Mouse (Mus musculus) layer of hippocampus, adult 2 months (tissue): ENCODE data around the gene Cadm3. TPM values are rescaled to one million over a fixed set of nuclear protein-coding genes. Genes with fewer than 3 reads are reported as not detected.

Source experiments
- DNase-seq, 2 experiments: peaks; one replicate each; pipeline ENCODE4 v3.0.0; 2022; ENCODE audit warnings: low spot score in 2 of 2
- H3K27ac ChIP-seq: fragments of 200-600 bp; 2 replicates; pipeline ENCODE4 v1.8.1; 2022
- H3K4me3 ChIP-seq: fragments of 200-600 bp; 2 replicates; pipeline ENCODE4 v1.8.1; 2022; ENCODE audit warnings: mild to moderate bottlenecking
- CTCF ChIP-seq: fragments of 200-600 bp; conservative IDR thresholded peaks from 2 replicates; pipeline ENCODE4 v1.8.1; 2022; ENCODE audit warnings: antibody characterized with exemption, mild to moderate bottlenecking, moderate library complexity
- total RNA-seq, 2 experiments: library from RNA; stranded (reverse); gene quantifications; 2 replicates each; pipeline ENCODE4 v1.2.3; 2021

Cadm3 gene
- total RNA-seq, 2 experiments from 2014 or later = 394 to 402 TPM

DNA sequence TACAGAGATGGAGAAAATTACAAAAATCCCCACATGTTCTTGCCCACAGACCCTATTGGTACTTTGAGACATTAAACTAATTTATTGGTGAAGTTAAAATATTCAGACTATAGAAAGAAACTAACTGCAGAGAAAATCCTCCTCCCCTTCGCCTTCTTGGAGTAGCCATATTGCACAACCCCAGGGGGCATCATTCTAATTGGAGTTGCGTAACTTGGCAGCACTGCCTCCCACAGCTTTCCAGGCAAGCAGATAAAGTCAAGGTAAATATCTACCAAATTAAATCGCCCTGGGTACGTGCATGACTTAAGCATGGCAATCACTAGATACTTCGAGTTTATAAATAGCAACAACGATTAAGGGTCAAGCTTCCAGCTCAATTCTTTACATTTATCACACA, 4.1 kb upstream of the Cadm3 start:
- DNase-seq = no peak
- H3K27ac ChIP-seq = no peak overlapping the region
- no peak for TF ChIP-seq CTCF
- no peak overlapping the region for H3K4me3 ChIP-seq

DNA sequence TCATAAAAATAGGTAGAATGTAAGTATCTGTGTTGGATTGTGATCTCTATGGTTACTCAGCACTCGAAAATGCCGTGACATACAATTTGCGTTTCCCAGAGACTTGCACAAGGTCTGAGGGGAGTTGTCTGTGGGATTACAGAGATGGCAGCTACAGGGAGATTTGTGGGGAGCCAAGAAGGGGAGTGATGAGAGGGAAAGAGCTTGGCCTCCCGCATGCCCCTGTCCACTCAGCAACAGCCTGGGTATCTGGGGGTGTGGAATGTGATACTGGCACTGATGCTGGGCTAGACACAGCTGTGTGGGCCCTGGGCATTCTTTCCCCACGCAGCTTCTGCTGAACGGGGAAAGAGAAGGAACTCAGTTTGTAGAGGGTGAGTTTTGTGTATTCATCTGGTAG, 3.0 kb upstream of the Cadm3 start:
- TF ChIP-seq CTCF = no peak
- no peak for DNase-seq
- Histone ChIP-seq H3K27ac (no peak overlapping the region), H3K4me3 (no peak overlapping the region)

DNA sequence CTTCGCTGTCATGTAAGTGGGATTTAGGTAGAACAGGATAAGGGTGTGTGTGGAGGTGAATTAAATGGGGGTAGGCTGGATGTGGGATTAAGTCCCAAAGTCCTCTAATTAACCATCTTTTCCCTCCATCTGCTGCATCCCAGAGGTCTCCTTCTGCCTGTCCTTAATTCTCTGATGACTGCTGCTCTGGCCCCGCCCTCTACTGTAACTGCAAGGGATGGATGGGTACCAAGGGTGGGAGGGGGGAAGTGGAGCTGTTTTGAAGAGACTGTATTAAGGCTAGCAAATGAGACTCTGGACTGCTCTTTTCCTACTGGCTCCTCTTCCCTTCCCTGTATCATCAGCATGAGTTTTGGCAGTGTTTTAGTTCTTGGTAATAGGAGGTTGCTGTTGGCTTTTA, 2.1 kb upstream of the Cadm3 start:
- H3K27ac ChIP-seq = no peak overlapping the region
- DNase-seq = no peak
- H3K4me3 ChIP-seq = no peak overlapping the region
- TF ChIP-seq CTCF = no peak

DNA sequence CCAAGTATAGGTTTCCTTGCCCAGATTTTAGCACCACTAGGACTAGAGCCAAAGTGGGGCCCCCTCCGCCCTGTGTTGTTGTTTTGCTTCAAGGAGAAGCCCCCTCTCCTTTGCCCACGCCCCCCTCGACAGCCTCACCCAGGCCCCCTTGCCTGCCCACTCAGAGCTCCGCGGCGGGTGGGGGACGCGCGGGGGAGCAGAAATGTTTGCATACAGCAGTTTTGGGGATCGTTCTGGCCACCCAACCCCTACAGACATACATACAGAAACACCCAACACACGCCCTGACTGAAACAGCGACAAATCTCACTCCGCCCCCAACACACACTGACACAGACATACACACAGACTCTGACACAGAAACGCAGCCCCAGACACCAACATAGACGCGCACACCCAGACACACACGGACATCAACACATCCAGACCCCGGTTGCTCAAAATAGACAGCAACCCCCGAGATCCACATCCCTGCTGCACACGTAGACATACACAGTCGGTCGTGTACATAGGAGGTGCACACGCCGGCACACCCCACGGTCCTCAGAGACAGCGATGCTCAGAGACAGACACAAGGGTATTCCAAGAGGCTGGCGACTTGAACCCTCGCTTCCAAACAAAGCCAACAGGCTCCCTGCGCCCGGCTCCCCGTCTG, 667 bp downstream of the Cadm3 start:
- no peak for TF ChIP-seq CTCF
- peak in 1 of 2 experiments; percentile 30 for DNase-seq
- H3K27ac ChIP-seq = peak overlapping the region; percentile 96
- peak overlapping the region; percentile 86 for H3K4me3 ChIP-seq

DNA sequence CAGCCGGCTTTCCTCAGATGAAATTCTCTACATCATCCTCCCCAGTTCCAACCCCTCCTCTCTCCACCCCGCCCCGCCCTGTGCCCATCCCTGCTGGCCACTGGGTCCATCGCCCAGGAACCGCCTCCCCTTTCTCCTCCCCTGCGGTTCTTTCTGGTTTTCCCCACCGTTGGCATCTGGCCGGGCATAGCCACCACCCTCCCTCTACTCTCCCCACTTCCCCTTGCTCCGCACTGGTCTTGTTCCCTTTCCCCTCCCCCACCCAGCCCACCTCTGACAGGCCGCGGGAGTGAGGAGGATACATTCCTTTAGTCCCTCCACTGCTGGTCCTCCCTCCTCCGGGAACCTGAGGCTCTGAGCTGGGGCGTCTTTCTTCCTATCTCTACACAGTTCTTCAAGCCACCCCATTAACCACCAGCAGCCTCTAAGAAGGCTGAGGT, 1.5 kb downstream of the Cadm3 start:
- no peak for TF ChIP-seq CTCF
- peak overlapping the region; percentile 96 for H3K27ac ChIP-seq
- DNase-seq = no peak
- H3K4me3 ChIP-seq = peak overlapping the region; percentile 86

DNA sequence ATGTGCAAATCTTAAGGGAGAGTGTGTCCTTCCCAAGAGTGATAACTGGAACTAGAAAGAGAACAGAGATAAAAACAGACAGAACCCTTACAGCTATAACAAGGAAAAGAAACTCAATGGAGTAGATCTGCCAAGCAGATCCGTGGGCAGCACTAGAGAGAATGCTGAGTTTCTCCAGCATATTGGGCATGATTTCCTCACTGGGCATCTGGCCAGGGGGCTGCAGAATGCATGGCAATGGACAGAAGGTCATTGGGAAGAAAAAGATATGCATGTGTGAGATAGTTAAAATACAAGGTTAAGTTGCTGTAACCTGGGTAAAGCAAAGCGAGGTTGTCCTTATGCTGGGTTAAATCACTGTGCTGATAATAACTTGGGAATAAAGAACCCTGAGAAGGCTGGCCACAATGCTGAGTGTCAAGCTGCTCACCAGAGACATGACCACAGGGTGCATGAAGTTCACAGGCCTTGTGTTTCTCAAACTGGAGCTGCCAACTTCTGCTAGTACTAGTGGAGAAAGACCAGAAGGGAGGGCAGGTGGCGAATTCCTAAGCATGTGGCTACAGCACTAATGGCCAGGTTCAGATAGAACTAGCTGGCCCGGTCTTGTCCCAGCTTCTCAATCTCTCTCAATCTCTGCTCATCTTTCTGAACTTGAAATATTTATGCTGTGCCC, 3.2 kb downstream of the Cadm3 start:
- Histone ChIP-seq H3K4me3 (no peak overlapping the region), H3K27ac (no peak overlapping the region; the same call in 1 of the 2 replicates)
- no peak for TF ChIP-seq CTCF
- no peak for DNase-seq

DNA sequence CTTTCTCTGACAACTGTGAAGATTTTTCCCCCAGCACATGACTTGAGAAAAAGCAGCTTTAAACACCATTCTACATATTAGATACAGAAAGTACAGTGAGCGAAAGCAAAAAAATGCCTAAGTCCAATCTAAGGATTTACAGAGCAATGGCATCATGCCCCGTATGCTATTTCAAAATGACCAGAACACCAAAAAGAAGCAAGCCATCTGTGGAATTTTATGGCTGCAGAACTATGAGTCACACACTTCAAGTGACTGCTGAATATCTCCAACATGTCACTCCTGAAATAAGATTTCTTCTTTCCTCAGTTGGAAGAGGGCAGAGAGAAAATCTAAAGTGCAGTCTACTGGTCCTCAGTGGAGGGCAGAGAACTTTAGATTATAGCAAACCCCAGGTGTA, 4.1 kb downstream of the Cadm3 start:
- DNase-seq = no peak
- no peak for TF ChIP-seq CTCF
- no peak overlapping the region for H3K4me3 ChIP-seq
- H3K27ac ChIP-seq = peak overlapping the region; percentile 47; the same call in 1 of the 2 replicates

DNA sequence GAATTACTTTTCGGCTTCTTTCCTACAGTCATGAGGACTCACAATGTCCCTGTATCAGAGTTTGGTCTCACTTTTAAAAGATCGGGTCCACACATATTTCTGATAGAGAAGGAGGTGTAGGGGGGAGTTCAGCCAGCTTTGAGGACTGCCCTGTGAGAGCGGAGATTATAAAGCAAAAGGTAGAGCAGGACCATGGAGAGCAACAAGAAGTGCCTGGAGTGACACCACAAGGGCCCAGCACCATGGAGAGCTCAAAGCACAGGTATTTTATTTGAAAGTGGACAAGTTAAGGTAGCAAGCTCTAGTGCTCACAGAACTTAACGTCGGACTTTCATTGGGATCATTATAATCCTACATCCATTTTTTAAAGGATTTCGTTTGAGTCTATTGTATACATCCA, 5.8 kb downstream of the Cadm3 start:
- DNase-seq = no peak
- Histone ChIP-seq H3K4me3 (no peak overlapping the region), H3K27ac (no peak overlapping the region)
- TF ChIP-seq CTCF = no peak

DNA sequence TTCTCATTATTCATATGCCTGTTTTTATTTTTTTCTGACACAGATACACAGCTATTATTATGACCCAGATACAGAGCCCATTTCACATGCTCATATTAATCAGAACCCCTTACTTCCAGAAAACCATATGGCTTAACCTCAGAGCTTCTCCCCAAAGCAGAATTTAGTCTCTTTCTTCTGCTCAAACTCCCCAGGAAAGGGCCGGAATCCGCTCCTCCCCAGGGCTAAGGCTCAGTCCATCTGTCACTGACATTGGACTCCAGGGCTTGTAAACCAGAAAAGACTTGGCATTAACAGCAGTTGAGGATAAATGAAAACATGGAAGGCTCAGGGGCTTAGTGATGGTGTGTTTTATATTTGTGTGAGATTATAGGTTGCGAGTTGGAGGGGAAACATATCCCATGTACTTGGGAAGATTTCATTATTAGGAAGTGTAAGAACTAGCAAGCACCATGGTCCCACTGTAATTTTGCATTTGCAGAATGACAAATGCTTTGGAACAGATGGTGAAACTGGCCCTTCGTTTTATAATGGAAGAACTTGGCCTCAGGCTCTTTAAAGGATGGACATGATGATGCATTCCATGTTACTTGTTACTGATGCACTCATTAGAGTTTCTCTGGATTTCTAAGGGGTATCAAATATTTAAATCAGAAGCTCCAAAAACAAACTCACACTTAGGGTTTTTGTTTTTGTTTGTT, 7.8 kb downstream of the Cadm3 start:
- H3K27ac ChIP-seq = peak overlapping the region; percentile 43; the same call in 1 of the 2 replicates
- H3K4me3 ChIP-seq = no peak overlapping the region
- no peak for TF ChIP-seq CTCF
- no peak for DNase-seq

DNA sequence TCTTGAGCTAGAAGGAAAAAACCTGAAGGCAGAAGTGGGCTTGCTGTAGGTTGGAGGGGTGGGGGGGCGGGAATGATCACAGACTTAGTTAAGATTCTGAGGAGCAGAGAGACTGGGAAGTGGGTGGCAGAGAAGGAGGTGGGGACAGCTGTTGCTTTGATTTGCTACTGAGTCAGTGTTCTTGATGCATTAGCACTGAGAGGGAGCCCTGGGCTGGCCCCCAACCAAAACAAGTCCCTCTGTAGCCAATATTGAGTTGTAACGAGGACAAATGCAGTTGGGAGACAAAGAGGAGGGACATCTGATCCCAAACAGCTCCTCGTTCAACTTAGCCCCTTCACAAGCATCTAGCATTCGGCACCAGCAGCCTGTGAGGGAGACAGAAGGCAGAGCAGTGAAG, 9.7 kb downstream of the Cadm3 start:
- TF ChIP-seq CTCF = no peak
- DNase-seq = peak in 1 of 2 experiments; percentile 60
- H3K4me3 ChIP-seq = no peak overlapping the region
- peak overlapping the region; percentile 64 for H3K27ac ChIP-seq

DNA sequence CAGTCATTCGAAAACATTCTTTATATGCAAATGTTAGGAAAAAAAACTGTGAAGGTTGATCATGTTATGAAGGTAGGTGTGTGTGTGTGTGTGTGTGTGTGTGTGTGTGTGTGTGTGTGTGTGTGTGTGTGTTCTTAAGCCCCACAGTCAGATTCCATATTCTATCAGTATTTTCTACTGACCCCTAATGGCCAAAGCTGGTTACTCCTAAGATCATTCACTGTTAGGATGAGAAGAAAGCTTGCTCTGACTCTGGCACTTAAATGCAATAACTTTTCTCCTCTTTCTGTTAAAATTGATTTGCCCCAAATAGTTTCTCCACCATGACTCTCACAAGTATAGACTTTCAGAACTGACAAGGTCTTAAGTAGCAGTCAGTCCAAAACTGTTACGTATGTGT, 10.8 kb downstream of the Cadm3 start:
- DNase-seq = no peak
- H3K4me3 ChIP-seq = no peak overlapping the region
- peak; percentile 57 for TF ChIP-seq CTCF
- H3K27ac ChIP-seq = no peak overlapping the region

DNA sequence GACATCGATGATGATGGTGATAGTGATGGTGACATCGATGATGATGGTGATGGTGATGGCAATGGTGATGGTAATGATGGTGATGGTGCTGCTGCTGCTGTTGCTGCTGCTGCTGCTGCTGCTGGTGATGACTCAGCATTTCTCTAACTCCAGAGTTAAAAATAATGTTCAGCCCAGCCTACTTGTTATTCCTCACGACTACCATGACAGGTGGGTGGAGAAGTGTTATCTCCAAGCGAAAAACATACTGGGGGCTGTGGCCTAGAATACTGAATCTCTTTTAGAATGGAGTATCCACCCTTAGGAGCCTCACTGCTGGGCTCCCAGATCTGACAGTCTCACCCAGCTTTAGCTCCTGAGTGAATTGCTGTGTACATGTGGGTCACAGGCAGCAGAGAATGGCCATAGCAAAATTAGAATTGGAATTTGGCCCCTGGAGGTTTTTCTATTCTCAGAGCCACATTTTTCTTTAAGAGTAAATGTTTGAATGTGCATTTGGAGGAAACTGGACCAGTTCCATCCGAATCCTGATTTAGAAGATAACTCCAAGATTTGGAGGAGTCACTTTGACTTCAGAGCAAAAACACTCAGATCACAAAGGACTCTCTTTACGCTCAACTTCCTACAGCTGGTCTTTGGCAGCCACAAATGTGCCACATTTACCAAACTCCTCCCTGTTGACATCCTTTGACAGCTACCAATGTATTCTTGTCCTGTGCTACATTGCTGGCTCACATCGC, 12.2 kb downstream of the Cadm3 start:
- Histone ChIP-seq H3K4me3 (no peak overlapping the region), H3K27ac (no peak overlapping the region)
- no peak for TF ChIP-seq CTCF
- DNase-seq = no peak
